Mouse (Mus musculus) embryonic facial prominence, embryonic 12.5 days (tissue): ENCODE measurements at regions not wholly inside any gene's neighbourhood (a gene's known extent, or its start where the extent isn't known, plus 50 kb on each side); places are given as distances from the start of the nearest gene placed in this dataset.

Experiments used
- ATAC-seq: fragments of 200-750 bp; cut with Nextera tagmentation; 2 replicates; pipeline ENCODE4 v1.8.0; 2017; ENCODE audit not compliant: insufficient number of reproducible peaks, insufficient read depth, low FRiP score, low TSS enrichment
- H3K27ac ChIP-seq: fragments of 300-500 bp; sonication (generic); 2 replicates; pipeline ENCODE4 v1.5.1; 2016; ENCODE audit warnings: mild to moderate bottlenecking
- H3K27me3 ChIP-seq: fragments of 300-500 bp; sonication (generic); 2 replicates; pipeline ENCODE4 v1.6.1; 2016; ENCODE audit warnings: mild to moderate bottlenecking, moderate library complexity
- H3K36me3 ChIP-seq: fragments of 300-500 bp; sonication (generic); 2 replicates; pipeline ENCODE4 v1.6.1; 2016; ENCODE audit warnings: mild to moderate bottlenecking
- H3K4me1 ChIP-seq: fragments of 300-500 bp; sonication (generic); 2 replicates; pipeline ENCODE4 v1.6.1; 2016
- H3K4me2 ChIP-seq: fragments of 300-500 bp; sonication (generic); replicated peaks from 2 replicates; pipeline ENCODE4 v1.6.1; 2016; ENCODE audit warnings: mild to moderate bottlenecking, moderate library complexity
- H3K4me3 ChIP-seq: fragments of 300-500 bp; sonication (generic); 2 replicates; pipeline ENCODE4 v1.5.1; 2016; ENCODE audit warnings: mild to moderate bottlenecking
- H3K9ac ChIP-seq: fragments of 300-500 bp; sonication (generic); 2 replicates; pipeline ENCODE4 v1.6.1; 2016; ENCODE audit warnings: mild to moderate bottlenecking, moderate library complexity
- H3K9me3 ChIP-seq: fragments of 300-500 bp; sonication (generic); 2 replicates; pipeline ENCODE4 v1.6.1; 2016; ENCODE audit warnings: mild to moderate bottlenecking, moderate library complexity
- WGBS: fragments of 180-500 bp; shearing (Covaris S2); methylation state at CpG from one replicate; pipeline ENCODE4 v1.1.7; 2016; 5-methylcytosine and 5-hydroxymethylcytosine counted together

GRCm38 (mm10) chr3:145207071-145207470, 85.2 kb upstream of the Col24a1 start:
- no peak overlapping the region for H3K4me3 ChIP-seq
- no peaks in the 10 kb centered on the region for H3K27me3 ChIP-seq
- no peak overlapping the region for H3K4me2 ChIP-seq
- ATAC-seq = no peak
- H3K9ac ChIP-seq = no peak overlapping the region
- H3K36me3 ChIP-seq = no peaks in the 10 kb centered on the region
- 87% methylated on average over 4 of the region's 4 CpGs for WGBS
- H3K27ac ChIP-seq = no peak overlapping the region
- H3K9me3 ChIP-seq = no peaks in the 10 kb centered on the region
- H3K4me1 ChIP-seq = no peaks in the 10 kb centered on the region

GRCm38 (mm10) chr3:145210166-145210565, 82.1 kb upstream of the Col24a1 start:
- Histone ChIP-seq H3K9me3 (no peaks in the 10 kb centered on the region), H3K9ac (no peak overlapping the region), H3K4me2 (no peak overlapping the region), H3K36me3 (no peaks in the 10 kb centered on the region), H3K4me3 (no peak overlapping the region), H3K27ac (no peak overlapping the region), H3K4me1 (no peaks in the 10 kb centered on the region), H3K27me3 (no peaks in the 10 kb centered on the region)
- WGBS = 91% methylated on average over 5 of the region's 5 CpGs
- no peak for ATAC-seq

DNA sequence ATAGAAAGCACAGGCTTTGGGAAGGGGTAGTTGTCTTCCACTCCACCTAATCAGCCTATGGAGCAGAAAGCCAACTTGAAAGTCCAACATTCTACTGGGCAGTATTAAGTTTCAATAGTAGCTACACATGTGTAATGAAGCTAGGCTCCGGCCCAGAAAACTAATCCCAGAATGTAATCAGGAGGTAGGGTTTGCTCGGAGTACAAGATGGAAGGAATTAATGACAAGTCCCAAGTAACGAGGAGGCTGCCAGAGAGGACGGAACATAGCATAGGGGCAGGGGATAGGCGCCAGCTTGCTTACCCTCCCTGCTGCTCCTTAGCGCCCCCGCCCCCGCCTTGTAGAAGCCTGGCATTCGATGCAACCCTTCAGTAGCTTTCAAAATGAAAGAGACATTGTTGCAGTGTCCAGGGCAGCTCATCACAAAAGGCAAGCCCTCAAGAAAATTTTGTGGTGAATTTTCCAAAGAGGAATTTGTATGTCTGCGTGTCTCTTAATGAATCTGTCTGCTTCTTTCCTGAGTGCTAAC, 75.2 kb upstream of the Col24a1 start:
- Histone ChIP-seq H3K27ac (peak overlapping the region; percentile 31; the same call in 1 of the 2 replicates), H3K4me3 (no peak overlapping the region), H3K27me3 (no peaks in the 10 kb centered on the region), H3K36me3 (no peaks in the 10 kb centered on the region), H3K9me3 (no peaks in the 10 kb centered on the region), H3K4me2 (no peak overlapping the region), H3K9ac (no peak overlapping the region), H3K4me1 (peaks cover 4% of the 10 kb centered on the region; the same call in 1 of the 2 replicates)
- ATAC-seq = no peak
- WGBS = 52% methylated on average over 10 of the region's 10 CpGs

- H3K9me3 ChIP-seq = no peaks in the 10 kb centered on the region
- no peak for ATAC-seq
- no peak overlapping the region for H3K27ac ChIP-seq
- H3K9ac ChIP-seq = no peak overlapping the region
- H3K4me2 ChIP-seq = no peak overlapping the region
- WGBS = 85% methylated on average over 1 of the region's 1 CpGs
- H3K36me3 ChIP-seq = no peaks in the 10 kb centered on the region
- H3K4me1 ChIP-seq = no peaks in the 10 kb centered on the region
- H3K27me3 ChIP-seq = no peaks in the 10 kb centered on the region
- H3K4me3 ChIP-seq = no peak overlapping the region
Measured at GRCm38 (mm10) chr3:145222922-145223321, 69.3 kb upstream of the Col24a1 start.

DNA sequence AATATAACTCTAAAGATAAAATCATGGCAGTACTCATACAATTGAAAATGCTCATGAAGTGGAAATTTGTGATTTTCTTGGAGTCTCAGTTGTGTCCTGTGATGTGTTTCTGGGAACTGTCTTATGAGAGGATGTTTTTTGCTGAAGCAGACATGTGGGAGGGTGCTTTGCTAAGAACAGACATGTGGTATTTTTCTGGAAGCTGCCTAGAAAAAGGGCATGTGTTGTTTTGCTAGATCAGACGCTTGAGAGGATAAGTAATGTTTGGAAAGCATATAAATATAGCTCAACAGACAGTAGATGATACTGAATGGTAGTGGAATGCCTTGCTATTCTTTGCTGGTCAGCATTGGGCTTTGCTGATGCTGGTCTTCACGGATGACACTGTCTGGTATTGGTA, 68.2 kb upstream of the Col24a1 start:
- Histone ChIP-seq H3K27ac (no peak overlapping the region), H3K9me3 (no peaks in the 10 kb centered on the region), H3K4me3 (no peak overlapping the region), H3K9ac (no peak overlapping the region), H3K4me1 (no peaks in the 10 kb centered on the region), H3K36me3 (no peaks in the 10 kb centered on the region), H3K4me2 (no peak overlapping the region), H3K27me3 (no peaks in the 10 kb centered on the region)
- WGBS = 85% methylated on average over 2 of the region's 2 CpGs
- ATAC-seq = no peak

- Histone ChIP-seq H3K4me2 (no peak overlapping the region), H3K9me3 (no peaks in the 10 kb centered on the region), H3K36me3 (no peaks in the 10 kb centered on the region), H3K27ac (no peak overlapping the region), H3K4me1 (no peaks in the 10 kb centered on the region), H3K27me3 (no peaks in the 10 kb centered on the region), H3K4me3 (no peak overlapping the region), H3K9ac (no peak overlapping the region)
- WGBS = 70% methylated on average over 6 of the region's 6 CpGs
- ATAC-seq = no peak
Measured at GRCm38 (mm10) chr3:145230721-145231120, 61.6 kb upstream of the Col24a1 start.

- Histone ChIP-seq H3K4me1 (peaks cover 7% of the 10 kb centered on the region; the same call in 1 of the 2 replicates), H3K27ac (no peak overlapping the region), H3K9me3 (no peaks in the 10 kb centered on the region), H3K4me2 (no peak overlapping the region), H3K36me3 (no peaks in the 10 kb centered on the region), H3K27me3 (no peaks in the 10 kb centered on the region), H3K9ac (no peak overlapping the region), H3K4me3 (no peak overlapping the region)
- no peak for ATAC-seq
- WGBS = 25% methylated on average over 5 of the region's 5 CpGs
Measured at GRCm38 (mm10) chr3:145242138-145242537, 50.1 kb upstream of the Col24a1 start.
